Mouse (Mus musculus) liver, adult 2 months (tissue): ENCODE measurements around the gene Lysmd3. TPM values are rescaled to one million over a fixed set of nuclear protein-coding genes. Genes with fewer than 3 reads are reported as not detected.

Source experiments
- DNase-seq: peaks from one replicate; pipeline ENCODE4 v3.0.0-alpha.2; 2011; ENCODE audit warnings: low read depth, low spot score; ENCODE audit errors: extremely low read depth
- H3K27ac ChIP-seq: fragments of 200-500 bp; replicated peaks from 2 replicates; pipeline ENCODE4 v1.5.1; 2012; ENCODE audit warnings: low read depth, mild to moderate bottlenecking, control low read depth, inconsistent platforms, low read length; ENCODE audit not compliant: insufficient read depth
- H3K27me3 ChIP-seq: fragments of 200-500 bp; 2 replicates; pipeline ENCODE4 v1.6.1; 2012; ENCODE audit warnings: mild to moderate bottlenecking, moderate library complexity, low read length, inconsistent platforms; ENCODE audit not compliant: control insufficient read depth, insufficient read depth
- H3K36me3 ChIP-seq: fragments of 200-500 bp; 2 replicates; pipeline ENCODE4 v1.6.1; 2012; ENCODE audit warnings: low read length, inconsistent platforms; ENCODE audit not compliant: control insufficient read depth, insufficient read depth
- H3K4me1 ChIP-seq: fragments of 200-500 bp; 2 replicates; pipeline ENCODE4 v1.6.1; 2011; ENCODE audit warnings: low read length; ENCODE audit not compliant: control insufficient read depth, insufficient read depth
- H3K4me3 ChIP-seq: fragments of 200-500 bp; 2 replicates; pipeline ENCODE4 v1.5.1; 2011; ENCODE audit warnings: low read depth, mild to moderate bottlenecking, control low read depth, low read length, moderate library complexity; ENCODE audit not compliant: insufficient read depth
- H3K79me2 ChIP-seq: fragments of 200-500 bp; 2 replicates; pipeline ENCODE4 v1.6.1; 2012; ENCODE audit warnings: inconsistent platforms, mild to moderate bottlenecking, low read length, moderate library complexity; ENCODE audit not compliant: control insufficient read depth, insufficient read depth
- H3K9ac ChIP-seq: fragments of 200-500 bp; 2 replicates; pipeline ENCODE4 v1.6.1; 2012; ENCODE audit warnings: low read depth, mild to moderate bottlenecking, control low read depth, inconsistent platforms, low read length
- CTCF ChIP-seq: fragments of 200-500 bp; IDR thresholded peaks from 2 replicates; pipeline ENCODE4 v1.5.1; 2011; ENCODE audit warnings: low read depth, low read length, control low read depth
- POLR2A ChIP-seq: fragments of 200-500 bp; IDR thresholded peaks from 2 replicates; pipeline ENCODE4 v1.6.1; 2011; ENCODE audit warnings: low read length, control low read depth; ENCODE audit not compliant: insufficient read depth; ENCODE audit errors: extremely low read depth
- WGBS: fragments of 180-500 bp; shearing (Covaris S2); methylation state at CpG from one replicate; pipeline ENCODE4 v1.1.7; 2018; 5-methylcytosine and 5-hydroxymethylcytosine counted together
- polyA plus RNA-seq: library from polyadenylated mRNA; depleted of rRNA; stranded (reverse); fragments of >200 nt; gene quantifications from 2 replicates; pipeline ENCODE4 v1.2.3, GENCODE M21; 2012
- total RNA-seq: library from RNA; depleted of rRNA; stranded (reverse); fragments of >200 nt; gene quantifications from 2 replicates; pipeline ENCODE4 v1.2.3, GENCODE M21; 2014

Gene Lysmd3
- total and polyA plus RNA-seq, 2 experiments = 5.7 to 32.5 TPM

GRCm38 (mm10) chr13:81658053-81658752 is 740 bp downstream of the Lysmd3 start:
- under 1% methylated on average over 21 of the region's 21 CpGs for WGBS
- Histone ChIP-seq H3K27ac (peak overlapping the region; percentile 86), H3K36me3 (no peaks in the 10 kb centered on the region), H3K9ac (peak overlapping the region; percentile 98), H3K4me3 (peak overlapping the region; percentile 89), H3K27me3 (no peaks in the 10 kb centered on the region), H3K79me2 (peaks cover 8% of the 10 kb centered on the region; the same call in 1 of the 2 replicates), H3K4me1 (peaks cover 5% of the 10 kb centered on the region; the same call in 1 of the 2 replicates)
- TF ChIP-seq CTCF (no peak), POLR2A (no peak)
- peak; percentile 81 for DNase-seq

DNA sequence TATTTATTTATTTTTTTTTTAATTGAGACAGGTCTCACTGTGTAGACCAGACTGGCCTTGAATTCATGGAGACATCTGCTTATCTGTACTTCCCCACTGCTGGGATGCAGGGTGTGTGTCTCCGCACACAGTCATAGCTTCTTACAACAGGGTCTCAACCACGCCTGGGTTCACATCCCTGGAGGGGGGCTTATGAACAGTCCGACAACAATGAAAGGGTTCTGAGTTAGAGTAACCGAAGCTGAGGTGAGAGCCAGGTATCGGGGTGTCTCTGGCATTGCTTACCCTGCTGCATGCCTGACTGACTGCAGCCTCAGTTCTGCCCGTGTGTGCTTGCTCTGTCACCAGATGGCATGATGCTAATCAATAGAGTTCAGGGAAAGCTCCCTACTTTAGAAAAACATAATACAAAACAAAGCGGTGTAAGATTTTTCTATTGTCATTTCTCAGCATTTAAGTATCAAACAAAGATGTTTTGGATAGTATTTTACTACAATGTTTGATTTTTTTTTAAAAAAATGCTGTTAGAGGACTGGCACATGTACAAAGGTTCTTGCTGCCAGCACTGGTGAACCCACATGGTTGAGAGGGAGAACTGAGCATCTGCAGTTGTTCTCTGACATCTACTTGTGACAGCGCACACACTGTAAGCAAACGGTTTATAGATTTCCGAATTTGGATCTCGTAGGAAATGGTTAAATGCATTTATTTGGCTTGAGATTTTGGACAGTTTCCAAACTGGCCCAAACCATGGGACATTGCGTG is 6.3 kb downstream of the Lysmd3 start:
- Histone ChIP-seq H3K79me2 (peaks cover 13% of the 10 kb centered on the region; the same call in 1 of the 2 replicates), H3K27me3 (no peaks in the 10 kb centered on the region), H3K4me3 (no peak overlapping the region), H3K4me1 (peaks cover 11% of the 10 kb centered on the region), H3K27ac (peak overlapping the region; percentile 32; the same call in 1 of the 2 replicates), H3K9ac (no peak overlapping the region), H3K36me3 (peaks cover 35% of the 10 kb centered on the region)
- TF ChIP-seq POLR2A (no peak), CTCF (no peak)
- peak; percentile 45 for DNase-seq
- WGBS = 42% methylated on average over 12 of the region's 12 CpGs

- TF ChIP-seq CTCF (no peak), POLR2A (no peak)
- Histone ChIP-seq H3K9ac (no peak overlapping the region), H3K36me3 (peaks cover 39% of the 10 kb centered on the region), H3K4me3 (no peak overlapping the region), H3K27me3 (no peaks in the 10 kb centered on the region), H3K79me2 (peaks cover 13% of the 10 kb centered on the region; the same call in 1 of the 2 replicates), H3K4me1 (peaks cover 8% of the 10 kb centered on the region), H3K27ac (peak overlapping the region; percentile 32; the same call in 1 of the 2 replicates)
- WGBS = 47% methylated on average over 5 of the region's 5 CpGs
- peak; percentile 68 for DNase-seq
Measured at GRCm38 (mm10) chr13:81664331-81664698, 6.9 kb downstream of the Lysmd3 start.

DNA sequence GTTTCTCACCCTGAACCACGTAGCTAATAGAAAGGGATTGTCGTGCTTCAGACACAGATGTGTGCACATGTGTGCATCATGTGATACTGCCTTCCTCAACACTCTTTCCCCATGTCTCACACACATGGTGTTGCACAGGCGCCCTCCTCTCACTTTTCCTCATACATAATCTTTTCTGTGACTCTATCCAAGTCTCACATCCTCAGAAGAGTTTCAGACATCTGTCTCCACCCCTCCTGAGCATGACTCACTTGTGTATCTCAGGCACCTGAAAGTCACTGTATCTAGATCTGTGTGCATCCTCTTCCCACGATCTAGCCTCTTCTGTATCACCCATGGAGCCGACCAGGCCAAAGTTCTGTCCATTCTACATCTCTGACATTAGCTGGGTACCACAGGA is 10.2 kb downstream of the Lysmd3 start:
- DNase-seq = no peak
- Histone ChIP-seq H3K9ac (no peak overlapping the region), H3K4me1 (peaks cover 8% of the 10 kb centered on the region), H3K79me2 (peaks cover 8% of the 10 kb centered on the region; the same call in 1 of the 2 replicates), H3K4me3 (no peak overlapping the region), H3K36me3 (peaks cover 50% of the 10 kb centered on the region), H3K27me3 (no peaks in the 10 kb centered on the region), H3K27ac (no peak overlapping the region)
- 84% methylated on average over 5 of the region's 5 CpGs for WGBS
- TF ChIP-seq POLR2A (no peak), CTCF (no peak)

- H3K4me1 ChIP-seq = no peaks in the 10 kb centered on the region
- TF ChIP-seq POLR2A = no peak
- TF ChIP-seq CTCF = no peak
- no peak overlapping the region for H3K9ac ChIP-seq
- no peaks in the 10 kb centered on the region for H3K27me3 ChIP-seq
- peaks cover 33% of the 10 kb centered on the region for H3K36me3 ChIP-seq
- DNase-seq = no peak
- no peak overlapping the region for H3K4me3 ChIP-seq
- no peak overlapping the region for H3K27ac ChIP-seq
- H3K79me2 ChIP-seq = no peaks in the 10 kb centered on the region
- WGBS = 80% methylated on average over 8 of the region's 8 CpGs
Measured at GRCm38 (mm10) chr13:81675333-81675732, 17.9 kb downstream of the Lysmd3 start.
